In genomic region chr9:31405217-31405616, GRCm38 (mm10) we compare ENCODE assay signal across 9 mouse cellular contexts. TPM values are rescaled to one million over a fixed set of nuclear protein-coding genes. Genes with fewer than 3 reads are reported as not detected.
DNase-seq lines count a peak whose midpoint lies in the region; ATAC-seq lines count a peak whose summit lies in the region.
"Had no signal": no experiment of that assay in that cellular context is flagged by ENCODE, and none has a peak within 500 bp of the region (broad histone marks: within the 10 kb centered on the region; RNA-seq: fewer than 3 reads in every experiment).

No protein-coding gene starts in this region.

- 67% methylated on average over 6 of the region's 6 CpGs for WGBS in heart, embryonic 10.5 days

- no peak overlapping the region for H3K27ac ChIP-seq in heart, embryonic 10.5 days

- no peaks in the 10 kb centered on the region for H3K4me1 ChIP-seq in heart, embryonic 10.5 days

- peak; percentile 81 for ATAC-seq in granulocyte monocyte progenitor cell, adult 5-6 weeks (replicated peaks; ENCODE audit: poor library complexity, severe bottlenecking)

- no peak overlapping the region for H3K4me3 ChIP-seq in heart, embryonic 10.5 days

- H3K27me3 ChIP-seq in heart, embryonic 10.5 days (ENCODE audit: insufficient read depth, poor library complexity, severe bottlenecking): no peaks in the 10 kb centered on the region

- DNase-seq in heart, adult 18-20 months: peak; percentile 17 to 24
- no peak for DNase-seq in heart, embryonic 10.5 days (ENCODE audit: low spot score)
- DNase-seq in urinary bladder, postnatal 25 days (ENCODE audit: low spot score): peak; percentile 53
- no peak for DNase-seq in urinary bladder, adult 2 months (ENCODE audit: low spot score)
- DNase-seq in mesoderm, embryonic 11.5 days (ENCODE audit: low read depth, low spot score): peak; percentile 35
- no peak for DNase-seq in left cerebral cortex, adult 11 months (ENCODE audit: low spot score)
- DNase-seq in right cerebral cortex, adult 18-20 months: no peak

- H3K9me3 ChIP-seq in heart, embryonic 10.5 days: no peaks in the 10 kb centered on the region

- peaks cover 89% of the 10 kb centered on the region for H3K36me3 ChIP-seq in heart, embryonic 10.5 days

RNA-seq across cellular contexts. Expression of gene Nfrkb, which starts 19.2 kb away (rescaled TPM):
- 1 to 10 TPM; 7.1 to 9.6 TPM for total RNA-seq in heart, adult 18-20 months (2021)
- 15.2 and 16.1 TPM in 2 replicates for polyA plus RNA-seq in heart, embryonic 10.5 days (2016; fragmentation: Nextera tagmentation; extraction: Ambion mirVana)
- polyA plus RNA-seq in urinary bladder, adult 2 months (2012; rRNA removed): 17.6 and 17.8 TPM in 2 replicates
- total RNA-seq in granulocyte monocyte progenitor cell, adult 5-6 weeks (2014; fragmentation: Nextera tagmentation): 31.6 and 40.8 TPM in 2 replicates
- total RNA-seq in granulocyte monocyte progenitor cell, adult 5-6 weeks (2017): 20.9 and 24.8 TPM in 2 replicates

RNA-seq across cellular contexts. Expression of gene Tmem45b, which starts 59.0 kb away (rescaled TPM):
- total RNA-seq in heart, adult 18-20 months (2021): 1 to 10 TPM; 1.1 to 4.6 TPM
- 0.07 TPM in 1 of 2 replicates, not detected in the other for polyA plus RNA-seq in heart, embryonic 10.5 days (2016; fragmentation: Nextera tagmentation; extraction: Ambion mirVana)
- polyA plus RNA-seq in urinary bladder, adult 2 months (2012; rRNA removed): 135 and 165 TPM in 2 replicates
- not detected in 2 replicates for total RNA-seq in granulocyte monocyte progenitor cell, adult 5-6 weeks (2014; fragmentation: Nextera tagmentation)
- total RNA-seq in granulocyte monocyte progenitor cell, adult 5-6 weeks (2017): not detected in 2 replicates
- total RNA-seq: layer of hippocampus, postnatal 25 days had no signal

Comparison
In these comparisons a context has a peak if more than half of its experiments do, and no peak if none do; other contexts are left out.
1. DNase-seq: peak in heart, adult 18-20 months (2 of 2), urinary bladder, postnatal 25 days (single experiment) and mesoderm, embryonic 11.5 days (single experiment); none in heart, embryonic 10.5 days (single experiment), urinary bladder, adult 2 months (single experiment), left cerebral cortex, adult 11 months (single experiment) and right cerebral cortex, adult 18-20 months (single experiment).